Mouse (Mus musculus) CH12.LX (cell line): ENCODE results near the gene Qprt.

Experiments used
- CTCF ChIP-seq, 2 experiments: IDR thresholded peaks in 1 of 2; conservative IDR thresholded peaks in 1 of 2; 2 replicates each; pipeline ENCODE4 v1.5.1; 2011 to 2012; ENCODE audit warnings: low read depth in 2 of 2, low read length in 2 of 2, improper control_type of control experiment in 1 of 2, inconsistent platforms in 1 of 2, mild to moderate bottlenecking in 1 of 2, moderate library complexity in 1 of 2
- TCF12 ChIP-seq: IDR thresholded peaks from 2 replicates; pipeline ENCODE4 v1.6.1; 2014; ENCODE audit warnings: low read depth, mild to moderate bottlenecking, inconsistent platforms, low read length, improper control_type of control experiment

- no peak for TF ChIP-seq CTCF (conservative IDR thresholded peaks at IDR 0.05 in 1 of 2, IDR thresholded peaks at IDR 0.05 in 1 of 2; ENCODE audit: low read depth in 2 of 2, low read length in 2 of 2)
- no peak for TF ChIP-seq TCF12
Measured at GRCm38 (mm10) chr7:127105551-127105950, 16.5 kb downstream of the Qprt start.
